Mouse (Mus musculus) urinary bladder, postnatal 25 days (tissue): ENCODE results near the gene Ap3d1.

Experiments used
- DNase-seq: peaks from one replicate; pipeline ENCODE4 v3.0.0; 2022; ENCODE audit warnings: low spot score

The Ap3d1 gene

DNA sequence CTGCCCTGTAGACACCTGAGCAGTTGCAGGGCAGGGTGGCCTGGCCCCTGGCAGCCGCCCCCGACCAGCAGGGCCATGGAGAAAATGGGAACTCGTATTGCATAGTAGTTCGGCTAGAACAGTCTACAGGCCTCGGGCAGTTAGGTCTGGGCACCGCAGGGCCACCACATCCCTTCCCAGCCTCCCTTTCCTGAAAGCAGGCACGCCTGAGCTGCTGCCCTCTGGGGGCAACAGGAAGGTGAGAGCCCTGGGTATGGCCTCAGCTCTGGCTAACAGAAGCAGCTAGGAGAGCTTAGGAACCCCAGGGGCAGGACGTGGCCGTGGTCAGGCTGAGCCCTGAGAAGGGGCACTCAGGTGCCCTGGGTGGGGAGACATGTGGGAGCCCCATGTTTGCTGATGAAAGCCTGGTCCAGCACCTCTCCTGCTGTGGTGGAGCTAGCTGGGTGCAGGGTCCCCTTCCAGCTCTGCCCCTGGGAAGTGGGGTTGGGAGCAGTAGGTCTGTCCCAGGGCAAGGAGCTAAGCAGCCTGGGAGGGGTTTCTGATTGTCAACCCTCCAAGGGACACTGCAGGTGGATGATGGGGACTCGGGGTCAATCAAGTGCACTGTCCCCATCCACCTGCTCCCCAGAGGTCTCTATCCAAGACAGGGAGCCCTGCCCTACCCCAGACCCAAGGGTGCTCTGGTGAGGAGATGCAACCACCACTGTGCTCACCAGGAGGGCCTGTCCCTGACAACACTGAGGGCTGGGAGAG is 75.9 kb downstream of the Ap3d1 start:
- DNase-seq, result no peak

DNA sequence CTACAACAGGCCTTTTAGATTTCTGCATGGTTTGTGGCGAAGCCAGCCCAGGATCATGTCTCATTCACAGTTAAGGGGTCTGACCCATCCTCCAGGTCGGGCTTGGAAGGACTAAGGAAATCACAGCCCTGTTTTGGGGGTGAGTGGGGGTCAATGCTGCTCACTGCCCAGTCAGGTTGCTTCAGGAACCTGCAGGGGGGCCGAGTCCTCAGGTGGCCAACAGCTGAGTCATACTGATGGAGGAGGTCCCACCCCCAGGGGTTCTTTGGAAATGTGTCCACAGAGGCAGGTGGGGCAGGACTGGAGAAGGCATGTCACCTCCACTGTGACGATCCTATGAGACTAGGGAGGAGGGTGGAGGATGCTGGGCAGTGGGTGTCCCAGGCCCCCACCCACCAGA is 76.6 kb downstream of the Ap3d1 start:
- DNase-seq, result no peak

DNA sequence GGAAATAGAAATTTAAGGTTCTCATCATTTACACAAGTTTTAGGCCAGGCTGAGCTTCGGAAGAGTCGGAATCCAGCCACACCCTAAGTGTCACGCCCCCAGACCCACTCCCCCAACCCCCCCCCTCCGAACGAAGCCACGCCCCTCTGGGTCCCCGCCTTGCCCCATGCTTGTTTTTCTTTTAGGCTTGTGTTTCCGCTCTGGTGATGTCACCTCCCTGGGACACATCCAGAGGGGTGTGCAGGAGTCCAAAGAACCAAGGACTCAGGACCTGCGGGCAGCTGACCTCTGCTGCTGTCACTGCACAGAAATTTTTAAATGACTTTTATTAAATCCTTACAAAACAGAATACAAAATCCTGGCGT is 77.1 kb downstream of the Ap3d1 start:
- DNase-seq, result no peak

DNA sequence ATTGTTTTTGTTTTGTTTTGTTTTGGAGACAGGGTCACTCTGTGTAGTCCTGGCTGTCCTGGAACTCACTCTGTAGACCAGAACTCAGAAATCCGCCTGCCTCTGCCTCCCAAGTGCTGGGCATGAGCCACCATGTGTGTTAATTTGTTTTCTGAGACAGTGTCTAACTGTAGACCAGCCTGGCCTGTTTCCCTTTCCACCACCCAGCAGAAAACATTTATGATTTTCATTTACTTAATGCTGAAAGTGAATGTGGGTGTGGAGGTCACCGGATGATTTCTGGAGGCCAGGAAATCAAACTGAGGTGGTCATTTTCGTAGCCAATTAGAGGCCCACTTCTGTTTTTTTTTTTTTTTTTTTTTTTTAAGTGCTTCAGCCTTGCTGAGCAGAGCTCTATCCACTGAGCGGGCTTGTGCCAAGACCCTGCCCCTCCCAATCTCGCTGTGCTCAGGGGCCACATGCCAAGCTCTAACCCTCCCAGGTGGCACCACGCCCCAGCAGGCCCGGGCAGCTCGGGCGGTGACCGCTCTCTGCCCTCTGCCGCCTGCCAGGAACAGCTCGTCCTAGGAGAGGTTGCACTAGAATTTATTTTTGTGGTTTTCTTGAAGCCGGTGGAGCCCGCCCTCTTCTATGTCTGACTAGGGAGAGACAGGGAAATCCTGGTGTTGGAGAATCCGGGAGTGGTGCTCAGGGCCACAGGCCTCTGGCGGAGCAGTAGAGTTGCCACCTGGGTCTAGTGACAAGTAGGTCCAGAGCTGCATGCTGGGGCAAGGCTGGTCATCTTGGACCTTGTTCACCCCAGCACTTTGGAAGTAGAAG is 77.7 kb downstream of the Ap3d1 start:
- DNase-seq, result peak; percentile 80

DNA sequence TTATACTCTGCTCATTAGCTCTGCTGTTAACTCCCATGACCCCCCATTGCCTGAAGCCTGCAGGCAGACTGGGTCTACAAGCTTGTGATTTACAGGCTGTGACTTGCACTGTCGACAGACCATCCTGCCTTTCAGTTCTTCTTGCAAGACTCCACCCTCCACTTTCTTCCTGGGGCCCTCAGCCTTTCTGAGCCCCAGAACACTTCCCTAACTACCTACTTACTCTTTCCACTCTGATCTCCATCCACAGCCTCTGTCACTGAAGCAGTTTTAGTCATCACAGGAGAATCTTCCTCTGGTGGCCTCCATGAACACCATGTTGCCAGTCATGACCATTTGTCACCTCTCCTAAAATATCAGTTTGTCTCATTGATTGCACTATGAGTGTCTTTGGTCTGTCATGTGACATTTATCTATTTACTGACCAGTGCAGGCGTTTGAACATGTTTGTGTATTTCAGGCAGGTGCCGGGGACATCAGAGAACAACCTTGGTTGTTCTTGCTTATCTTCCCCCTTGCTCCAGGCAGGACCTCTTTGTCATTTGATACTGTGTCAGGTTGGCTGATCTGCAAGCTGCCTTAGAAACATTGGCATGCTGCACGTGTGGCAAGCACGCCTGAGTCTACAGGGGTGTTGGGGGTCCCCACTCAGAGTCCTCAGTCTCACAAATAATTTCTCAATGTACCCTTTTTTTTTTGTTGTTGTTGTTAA is 78.4 kb downstream of the Ap3d1 start:
- DNase-seq, result no peak

DNA sequence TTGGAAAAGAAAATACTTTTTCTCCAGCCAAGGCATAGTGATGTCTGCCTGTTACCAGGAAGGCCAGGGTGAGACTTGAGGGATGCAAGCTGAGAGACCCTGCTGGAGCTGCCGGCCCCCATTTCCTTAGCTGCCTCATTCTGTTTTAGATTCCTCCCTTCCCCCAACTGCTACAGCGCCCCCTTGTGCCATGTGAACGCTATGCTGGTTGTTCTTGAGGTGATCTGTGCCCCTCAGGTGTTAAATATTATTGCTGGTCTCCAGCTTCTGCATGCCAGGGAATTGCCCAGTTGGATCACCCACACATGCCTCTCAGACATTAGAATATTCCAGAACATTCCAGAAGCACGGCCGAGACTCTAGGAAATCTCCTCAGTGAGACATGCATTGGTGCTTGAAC is 80.9 kb downstream of the Ap3d1 start:
- DNase-seq, result no peak

DNA sequence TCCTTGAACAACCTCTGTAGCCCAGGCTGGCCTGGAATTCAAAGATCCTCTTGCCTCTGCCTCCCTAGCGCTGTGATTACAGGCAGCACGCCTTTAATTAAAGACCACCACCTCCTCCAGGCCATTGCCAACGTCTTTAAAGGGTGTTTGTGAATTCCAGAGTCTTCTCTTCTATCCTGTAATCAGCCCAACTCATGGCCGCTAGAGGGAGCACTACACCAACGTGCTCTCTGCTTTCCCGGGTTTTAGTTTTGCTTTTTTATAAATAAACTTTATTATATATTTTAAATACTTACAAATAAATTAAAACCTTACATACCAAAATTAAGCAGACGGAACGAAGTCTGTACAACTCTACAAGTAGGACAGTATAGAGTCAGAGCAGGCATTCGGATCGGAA is 82.9 kb downstream of the Ap3d1 start:
- peak; percentile 82 for DNase-seq

DNA sequence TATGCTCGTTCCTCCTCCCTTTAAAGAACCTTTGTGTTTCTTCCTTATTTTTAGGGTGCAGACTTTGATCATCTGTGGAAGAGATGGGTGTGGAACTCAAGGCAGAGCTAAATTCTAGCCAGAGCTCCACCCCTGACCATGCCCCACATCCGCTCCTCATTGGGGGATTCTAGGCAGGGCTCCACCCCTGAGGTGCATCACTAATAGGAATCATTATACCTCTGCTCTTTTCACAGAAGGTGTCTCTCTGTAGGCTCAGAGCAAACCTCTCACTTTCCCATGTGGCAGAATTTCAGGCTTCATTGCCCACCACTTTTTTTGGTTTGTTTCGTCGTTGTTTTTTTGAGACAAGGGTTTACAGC is 83.2 kb downstream of the Ap3d1 start:
- DNase-seq, result no peak

DNA sequence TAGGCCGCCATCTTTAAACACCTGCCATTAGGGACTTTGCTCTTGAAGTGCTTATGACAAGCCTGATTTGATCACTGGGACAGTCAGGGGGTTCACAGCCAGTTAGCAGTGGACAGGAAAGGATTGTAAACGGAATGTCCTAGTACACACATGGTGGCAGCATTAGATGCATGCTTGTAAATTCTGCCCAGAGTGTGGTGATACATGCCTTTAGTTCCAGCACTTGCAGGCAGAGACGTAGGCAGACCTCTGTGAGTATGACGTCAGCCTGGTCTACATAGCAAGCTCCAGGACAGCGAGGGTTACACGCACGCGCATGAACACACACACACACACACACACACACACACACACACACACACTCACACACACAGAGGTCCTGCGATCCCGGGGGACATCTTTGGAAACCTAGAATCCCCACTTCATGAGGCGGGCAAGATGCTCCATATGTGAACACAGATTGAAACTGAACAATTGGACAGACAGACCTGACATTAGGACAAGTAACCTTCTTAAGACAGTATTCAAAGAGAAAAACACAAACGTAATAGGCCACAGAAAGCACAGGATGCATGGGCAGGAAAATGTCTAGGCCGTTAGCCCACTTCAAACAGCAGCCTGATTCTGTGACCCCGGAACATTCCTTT is 83.7 kb downstream of the Ap3d1 start:
- DNase-seq, result no peak
